Mouse (Mus musculus): ENCODE measurements around the gene Ptprc.

- TF ChIP-seq GATA1 (IDR thresholded peaks at IDR 0.05; ENCODE audit: borderline replicate concordance, low read length) (no peak), FLI1 (IDR thresholded peaks at IDR 0.05; ENCODE audit: low read length) (no peak)
These were observed 55.6 kb downstream of the Ptprc start for GRCm38 (mm10) chr1:138119895-138120294.

Measured in megakaryocyte, embryonic 14.5 days (primary cell).